Mouse (Mus musculus) Patski (cell line): ENCODE results near the gene Hnrnpu. TPM values are rescaled to one million over a fixed set of nuclear protein-coding genes. Genes with fewer than 3 reads are reported as not detected.

Source experiments
- ATAC-seq: fragments of 100-300 bp; one replicate; pipeline ENCODE4 v1.8.0; 2021
- CTCF ChIA-PET: fragments of 350-600 bp; sonication (Branson Sonifier 250); formaldehyde crosslinking; loops from one replicate; lab custom pipeline; 2022; ENCODE audit warnings: inconsistent platforms; lab: Charles Lee
- POLR2A ChIA-PET: fragments of 350-600 bp; sonication (Branson Sonifier 250); formaldehyde crosslinking; loops from one replicate; lab custom pipeline; 2022; ENCODE audit warnings: antibody characterized with exemption, inconsistent platforms; lab: Charles Lee
- DNase-seq: peaks from one replicate; pipeline ENCODE4 v3.0.0-alpha.2; 2011; ENCODE audit warnings: low read depth, low spot score
- H3K27me3 ChIP-seq: fragments of 371-371 bp; one replicate; pipeline ENCODE4 v1.5.1; 2021
- CTCF ChIP-seq: fragments of 100-300 bp; IDR thresholded peaks from one replicate; pipeline ENCODE4 v1.5.1; 2021
- in situ Hi-C: fragments of 300-500 bp; cut with MboI; formaldehyde crosslinking; loops from 3 replicates; pipeline ENCODE4 v1.11.1; 2018; ENCODE audit warnings: low pct_unique_long_range_greater_than_20kb, mixed read lengths
- polyA plus RNA-seq: library from polyadenylated mRNA; unstranded; gene quantifications from one replicate; pipeline ENCODE4 v1.2.3, GENCODE M21; 2021

The Hnrnpu gene
- 500 TPM for polyA plus RNA-seq

DNA sequence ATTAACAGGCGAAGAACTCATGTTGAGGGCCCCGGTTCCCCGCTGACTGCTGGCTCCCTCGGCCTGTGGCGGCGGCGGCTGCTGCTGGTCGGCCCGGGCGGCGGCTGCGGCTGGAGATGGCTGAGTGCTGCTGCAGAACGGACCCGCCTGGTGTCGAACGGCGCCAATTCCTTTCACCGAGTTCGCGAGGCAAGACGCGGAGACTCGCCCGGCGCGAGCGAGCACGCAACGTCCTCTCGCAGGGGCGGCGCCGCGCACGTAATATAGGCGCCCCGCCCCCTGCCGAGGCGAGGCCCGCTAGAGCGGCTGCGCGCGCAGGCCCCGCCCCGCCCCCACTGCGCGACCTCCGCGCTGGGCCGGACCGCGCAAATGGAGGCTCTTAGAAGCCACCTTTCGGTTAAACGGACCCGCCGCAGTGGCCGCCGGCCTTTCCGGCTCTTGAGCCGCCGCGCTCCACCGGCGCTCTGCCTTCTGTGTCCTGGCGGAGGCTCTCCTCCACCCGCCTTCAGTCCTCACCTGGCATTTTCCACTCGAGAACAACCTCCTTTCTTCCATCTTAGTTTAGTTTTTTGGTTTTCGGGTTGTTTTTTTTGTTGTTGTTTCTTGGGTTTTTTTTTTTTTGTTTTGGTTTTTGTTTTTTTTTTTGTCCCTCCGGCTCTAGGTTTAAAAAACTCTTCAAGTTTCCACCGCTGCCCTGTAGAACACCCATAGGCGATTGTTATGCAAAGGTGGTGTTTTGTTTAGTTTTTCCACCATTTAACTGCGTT is at the start of gene Hnrnpu:
Gene Hnrnpu (minus strand): TSS at position 247 of the 767 bp plus-strand sequence.
- ChIA-PET CTCF (no interaction called here), POLR2A (interaction anchor here (1.2 to 7.8 kb wide), 3 partner anchors 17 to 112 kb away, joined by 3 to 80 read pairs (median 7); partner anchors contain the start of genes Cox20 and Efcab2)
- no peak for DNase-seq
- ATAC-seq: peak; percentile 74
- H3K27me3 ChIP-seq: no peaks in the 10 kb centered on the region
- in situ Hi-C loops: no loop called here
- TF ChIP-seq CTCF: no peak

- in situ Hi-C loops: no loop called here
- ATAC-seq: no peak
- no peak for TF ChIP-seq CTCF
- no peak for DNase-seq
- CTCF ChIA-PET: no interaction called here
- no peaks in the 10 kb centered on the region for H3K27me3 ChIP-seq
- POLR2A ChIA-PET: no interaction called here
Observed at GRCm38 (mm10) chr1:178382165-178382564, 44.6 kb upstream of the Hnrnpu start.

- ATAC-seq (no peak), DNase-seq (no peak)
- POLR2A ChIA-PET: no interaction called here
- no peak for TF ChIP-seq CTCF
- H3K27me3 ChIP-seq: no peaks in the 10 kb centered on the region
- CTCF ChIA-PET: no interaction called here
- in situ Hi-C loops: loop anchor here (5.0 kb wide), 1 partner anchor 63 kb away; no protein-coding TSS in a partner anchor
Observed at GRCm38 (mm10) chr1:178379224-178379623, 41.6 kb upstream of the Hnrnpu start.

GRCm38 (mm10) chr1:178378115-178378514 is 40.5 kb upstream of the Hnrnpu start:
- CTCF ChIA-PET: interaction anchor here (0.8 to 1.4 kb wide), 2 partner anchors 12 to 75 kb away, joined by 3 to 4 read pairs; no protein-coding TSS in a partner anchor
- ATAC-seq: no peak
- no peak for TF ChIP-seq CTCF
- DNase-seq: no peak
- in situ Hi-C loops: loop anchor here (5.0 kb wide), 1 partner anchor 64 kb away; no protein-coding TSS in a partner anchor
- H3K27me3 ChIP-seq: no peaks in the 10 kb centered on the region
- POLR2A ChIA-PET: no interaction called here

- ChIA-PET CTCF (interaction anchor here (1.4 kb wide), 1 partner anchor 14 kb away, joined by 4 read pairs; no protein-coding TSS in a partner anchor), POLR2A (no interaction called here)
- in situ Hi-C loops: loop anchor here (5.0 kb wide), 1 partner anchor 65 kb away; no protein-coding TSS in a partner anchor
- no peak for ATAC-seq
- DNase-seq: no peak
- TF ChIP-seq CTCF: no peak
- no peaks in the 10 kb centered on the region for H3K27me3 ChIP-seq
Observed at GRCm38 (mm10) chr1:178376907-178377306, 39.3 kb upstream of the Hnrnpu start.

- no peak for ATAC-seq
- no peak for DNase-seq
- POLR2A ChIA-PET: no interaction called here
- TF ChIP-seq CTCF: no peak
- CTCF ChIA-PET: no interaction called here
- no peaks in the 10 kb centered on the region for H3K27me3 ChIP-seq
- in situ Hi-C loops: loop anchor here (5.0 kb wide), 1 partner anchor 66 kb away; no protein-coding TSS in a partner anchor
Observed at GRCm38 (mm10) chr1:178376061-178376460, 38.5 kb upstream of the Hnrnpu start.

- ATAC-seq: no peak
- no peaks in the 10 kb centered on the region for H3K27me3 ChIP-seq
- in situ Hi-C loops: loop anchor here (5.0 kb wide), 1 partner anchor 67 kb away; no protein-coding TSS in a partner anchor
- TF ChIP-seq CTCF: peak; percentile 43
- CTCF ChIA-PET: no interaction called here
- DNase-seq: no peak
- POLR2A ChIA-PET: no interaction called here
Observed at GRCm38 (mm10) chr1:178375381-178375780, 37.8 kb upstream of the Hnrnpu start.

- DNase-seq: no peak
- ChIA-PET CTCF (no interaction called here), POLR2A (interaction anchor here (0.7 kb wide), 1 partner anchor 18 kb away, joined by 7 read pairs; no protein-coding TSS in a partner anchor)
- in situ Hi-C loops: no loop called here
- no peak for TF ChIP-seq CTCF
- no peak for ATAC-seq
- no peaks in the 10 kb centered on the region for H3K27me3 ChIP-seq
Observed at GRCm38 (mm10) chr1:178372681-178373080, 35.1 kb upstream of the Hnrnpu start.

DNA sequence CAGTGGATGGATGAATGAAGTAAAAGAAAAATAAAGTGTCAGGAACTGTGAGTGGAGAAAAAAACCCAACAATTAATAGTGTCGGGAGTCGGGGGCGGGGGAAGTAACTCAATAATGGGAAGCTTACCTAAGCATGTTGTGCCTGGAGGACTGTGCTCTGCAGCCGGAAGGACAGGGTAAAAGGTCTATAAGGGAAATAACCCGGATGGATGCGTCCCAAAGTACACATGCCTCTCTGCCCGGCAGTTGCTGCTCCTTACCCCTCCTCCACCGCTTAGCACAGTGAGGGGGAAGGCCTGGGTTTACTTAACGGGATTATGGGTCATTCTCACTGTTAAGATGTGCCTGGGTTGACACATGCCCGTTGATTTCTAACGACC is 31.7 kb upstream of the Hnrnpu start:
- ATAC-seq: no peak
- H3K27me3 ChIP-seq: no peaks in the 10 kb centered on the region
- ChIA-PET CTCF (no interaction called here), POLR2A (no interaction called here)
- in situ Hi-C loops: no loop called here
- DNase-seq: no peak
- no peak for TF ChIP-seq CTCF

DNA sequence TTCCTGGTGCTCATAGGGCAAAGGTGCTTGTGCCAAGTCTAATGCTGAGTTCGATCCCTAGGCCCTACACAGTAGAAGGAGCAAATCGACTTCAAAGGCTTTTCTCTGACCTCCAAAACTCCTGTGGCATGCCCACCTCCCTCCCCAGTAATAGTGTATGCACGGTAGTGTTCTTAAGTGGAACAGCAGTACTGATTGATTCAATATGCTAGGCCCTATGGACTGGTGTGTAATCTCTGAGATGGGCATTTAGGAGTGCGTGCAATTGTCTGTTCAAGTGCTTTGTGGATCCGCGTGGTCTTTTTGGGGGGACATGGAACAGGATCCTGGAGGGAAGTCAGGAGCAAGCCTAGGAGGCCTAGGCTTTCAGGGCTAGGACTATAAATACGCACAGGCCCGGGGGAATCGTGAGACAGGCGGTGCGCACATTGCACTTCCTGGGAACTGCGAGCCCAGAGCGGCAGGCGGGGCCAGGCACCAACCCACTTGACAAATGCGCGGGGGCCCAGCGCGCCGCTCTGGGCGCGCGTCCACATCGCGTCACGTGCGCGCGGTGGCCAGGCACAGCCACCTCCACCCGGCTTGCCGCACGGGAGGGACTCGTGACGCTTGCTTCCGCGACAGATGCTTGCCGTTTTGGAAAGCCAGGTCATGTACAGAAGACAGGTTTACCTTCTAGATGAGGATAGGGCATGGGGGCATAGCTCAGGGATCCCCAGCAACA is 31.1 kb upstream of the Hnrnpu start:
- no peaks in the 10 kb centered on the region for H3K27me3 ChIP-seq
- ATAC-seq: peak; percentile 73
- ChIA-PET POLR2A (no interaction called here), CTCF (no interaction called here)
- no peak for TF ChIP-seq CTCF
- in situ Hi-C loops: no loop called here
- no peak for DNase-seq

- in situ Hi-C loops: no loop called here
- POLR2A ChIA-PET: no interaction called here
- CTCF ChIA-PET: no interaction called here
- no peaks in the 10 kb centered on the region for H3K27me3 ChIP-seq
- DNase-seq (no peak), ATAC-seq (no peak)
- TF ChIP-seq CTCF: no peak
Observed at GRCm38 (mm10) chr1:178368121-178368520, 30.5 kb upstream of the Hnrnpu start.
